10 mouse cellular contexts compared by ENCODE assay signal in the genomic region with DNA sequence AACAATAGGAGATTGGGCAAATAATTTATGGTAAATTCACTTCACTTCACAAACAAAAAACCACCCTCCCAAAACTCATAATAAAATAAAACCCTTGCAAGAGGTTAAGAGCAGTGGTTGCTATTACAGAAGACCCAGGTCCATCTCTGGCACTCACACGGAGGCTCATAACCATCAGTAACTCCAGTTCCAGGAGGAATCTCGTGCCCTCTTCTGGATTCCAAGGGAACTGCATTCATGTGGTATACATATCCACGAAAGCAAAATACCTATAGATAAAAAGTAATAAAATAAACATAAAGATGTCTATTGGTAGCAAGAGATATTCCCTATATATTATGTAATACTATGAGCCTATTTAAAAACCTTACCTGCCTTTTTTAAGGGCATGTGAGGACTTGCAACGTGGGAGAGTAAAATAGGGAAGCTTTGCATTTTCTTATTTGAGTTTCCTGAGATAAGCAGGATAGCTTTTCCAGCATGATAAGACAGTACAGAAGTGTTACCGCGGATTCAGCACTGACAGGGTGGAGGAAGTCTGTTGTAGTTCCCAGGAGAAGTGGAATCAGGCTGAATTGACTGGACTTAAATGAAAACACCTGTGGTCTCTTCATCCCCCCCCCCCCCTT. TPM values are rescaled to one million over a fixed set of nuclear protein-coding genes. Genes with fewer than 3 reads are reported as not detected.
A peak's percentile ranks its signal among the peaks of the same experiment; 100 is the strongest.
DNase-seq lines count a peak whose midpoint lies in the region; ATAC-seq and TF ChIP-seq lines count a peak whose summit lies in the region.
"Had no signal": no experiment of that assay in that cellular context is flagged by ENCODE, and none has a peak within 500 bp of the region (broad histone marks: within the 10 kb centered on the region; RNA-seq: fewer than 3 reads in every experiment).

No protein-coding gene starts in this region.

- no peaks in the 10 kb centered on the region for H3K27me3 ChIP-seq in kidney, postnatal 0 days (ENCODE audit: insufficient read depth, low read length)
- H3K27me3 ChIP-seq in kidney, embryonic 14.5 days (ENCODE audit: control insufficient read depth, insufficient read depth, low read length), result no peaks in the 10 kb centered on the region
- H3K27me3 ChIP-seq: liver, embryonic 12.5 days had no signal

- H3K4me3 ChIP-seq in kidney, postnatal 0 days (replicated peaks; ENCODE audit: low read depth, low read length), result no peak overlapping the region
- H3K4me3 ChIP-seq in kidney, embryonic 14.5 days (ENCODE audit: low read length), result no peak overlapping the region
- H3K4me3 ChIP-seq: liver, embryonic 12.5 days had no signal

- H3K36me3 ChIP-seq in kidney, postnatal 0 days (ENCODE audit: insufficient read depth, low read length), result no peaks in the 10 kb centered on the region
- H3K36me3 ChIP-seq in kidney, embryonic 14.5 days (ENCODE audit: control insufficient read depth, insufficient read depth, low read length), result no peaks in the 10 kb centered on the region
- H3K36me3 ChIP-seq: liver, embryonic 12.5 days had no signal

- no peaks in the 10 kb centered on the region for H3K9me3 ChIP-seq in kidney, postnatal 0 days (replicated peaks; ENCODE audit: low read length)
- H3K9me3 ChIP-seq in kidney, embryonic 14.5 days (ENCODE audit: control insufficient read depth, low read length), result no peaks in the 10 kb centered on the region
- H3K9me3 ChIP-seq: liver, embryonic 12.5 days had no signal

- 65% methylated on average over 6 of the region's 6 CpGs for WGBS in kidney, postnatal 0 days
- 61% methylated on average over 6 of the region's 6 CpGs for WGBS in kidney, embryonic 14.5 days

- no peak overlapping the region for H3K27ac ChIP-seq in kidney, postnatal 0 days
- H3K27ac ChIP-seq in kidney, embryonic 14.5 days (ENCODE audit: low read depth, low read length), result no peak overlapping the region
- H3K27ac ChIP-seq: liver, embryonic 12.5 days had no signal

- no peak overlapping the region for H3K9ac ChIP-seq in kidney, postnatal 0 days (ENCODE audit: low read depth, low read length)
- no peak overlapping the region for H3K9ac ChIP-seq in kidney, embryonic 14.5 days (ENCODE audit: low read depth, low read length)
- H3K9ac ChIP-seq: liver, embryonic 12.5 days had no signal

- ATAC-seq in kidney, postnatal 0 days (replicated peaks; ENCODE audit: low FRiP score, low read depth), result no peak
- ATAC-seq in kidney, embryonic 14.5 days (ENCODE audit: low FRiP score, low TSS enrichment), result no peak
- ATAC-seq: liver, embryonic 12.5 days had no signal

- peak; percentile 53 for TF ChIP-seq CTCF in kidney, postnatal 0 days (IDR thresholded peaks at IDR 0.05; ENCODE audit: low read depth)

- H3K4me2 ChIP-seq in kidney, postnatal 0 days (ENCODE audit: low read length), result no peak overlapping the region
- H3K4me2 ChIP-seq in kidney, embryonic 14.5 days (replicated peaks; ENCODE audit: low read depth, low read length), result no peak overlapping the region
- H3K4me2 ChIP-seq: liver, embryonic 12.5 days had no signal

- H3K4me1 ChIP-seq in kidney, postnatal 0 days (replicated peaks; ENCODE audit: insufficient read depth, low read length), result no peaks in the 10 kb centered on the region
- no peaks in the 10 kb centered on the region for H3K4me1 ChIP-seq in kidney, embryonic 14.5 days (ENCODE audit: control insufficient read depth, insufficient read depth, low read length)

- peak; percentile 62 to 70 for DNase-seq in cerebellum, postnatal 10 days
- DNase-seq in cerebellum, adult 9-11 months, result no peak
- peak; percentile 18 for DNase-seq in kidney, postnatal 0 days (ENCODE audit: low spot score)
- peak; percentile 47 for DNase-seq in ES-CJ7 (ENCODE audit: low read depth, low spot score)
- DNase-seq in kidney, postnatal 14 days, result peak; percentile 11
- no peak for DNase-seq in ovary, postnatal 36 days (ENCODE audit: low spot score)
- no peak for DNase-seq in right cerebral cortex, postnatal 14 days
- DNase-seq: adrenal gland, adult 8-10 months had no signal

RNA-seq across cellular contexts. Expression of a gene that starts 49.2 kb away (rescaled TPM):
- polyA plus RNA-seq in kidney, postnatal 0 days (2015; fragmentation: Nextera tagmentation; extraction: Ambion mirVana), result 15.2 and 15.9 TPM in 2 replicates
- polyA plus RNA-seq in kidney, embryonic 14.5 days (2014; fragmentation: Nextera tagmentation; extraction: Ambion mirVana), result 36.1 and 67.9 TPM in 2 replicates

Comparison
In these comparisons a context has a peak if more than half of its experiments do, and no peak if none do; other contexts are left out.
1. DNase-seq: peak in cerebellum, postnatal 10 days (2 of 2), kidney, postnatal 0 days (single experiment), ES-CJ7 (single experiment) and kidney, postnatal 14 days (single experiment); none in cerebellum, adult 9-11 months (single experiment), ovary, postnatal 36 days (single experiment) and right cerebral cortex, postnatal 14 days (single experiment).